Mouse (Mus musculus) sigmoid colon, adult 10 weeks (tissue): ENCODE measurements around the gene Tmem126a. TPM values are rescaled to one million over a fixed set of nuclear protein-coding genes. Genes with fewer than 3 reads are reported as not detected.

Experiments used
- polyA plus RNA-seq: library from polyadenylated mRNA; stranded (reverse); fragments of 350-450 nt; fragmentation: Illumina TruSeq; extraction: RNeasy Lipid Tissue Mini Kit (QIAGEN cat#74804); gene quantifications from one replicate; pipeline ENCODE4 v1.2.3, GENCODE M21; 2014; ENCODE audit warnings: low read depth, low replicate concordance

The Tmem126a gene
- 150 TPM for polyA plus RNA-seq

DNA sequence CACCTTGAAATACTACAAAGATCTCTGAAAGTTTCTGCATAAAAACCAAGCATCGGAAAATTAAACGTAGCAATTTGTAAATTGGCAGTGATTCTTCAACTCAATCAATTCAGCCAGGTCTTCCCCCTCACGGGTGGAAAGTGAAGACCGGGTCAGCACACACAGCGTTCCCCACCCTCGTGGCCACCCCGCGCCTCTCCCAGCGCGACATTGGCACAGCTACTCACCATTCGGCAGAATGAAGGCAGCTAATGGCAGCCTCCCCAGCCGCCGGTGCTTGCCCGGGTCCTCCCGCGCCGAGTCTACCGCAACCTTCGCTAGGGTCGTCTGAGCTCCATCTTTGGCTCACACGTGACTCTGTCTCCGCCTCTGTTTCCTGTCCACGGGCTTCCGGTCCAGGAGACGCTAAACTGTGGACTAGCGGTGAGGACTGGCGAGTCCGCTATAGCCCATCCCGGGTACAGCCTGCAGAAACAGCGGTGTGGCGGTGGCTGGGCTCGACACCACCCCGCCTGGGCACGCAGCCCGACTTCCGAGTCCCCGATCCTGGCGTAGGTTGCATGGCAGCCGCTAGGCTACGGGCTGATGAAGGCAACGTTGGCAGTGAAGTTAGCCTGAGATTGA is at the start of gene Tmem126a:
Tmem126a (minus strand) TSS at position 385 of the 624 bp plus-strand sequence.

GRCm38 (mm10) chr7:90476313-90477245 is 19.6 kb upstream of the Tmem126a start, which contains the start of gene Dlg2:
Gene Dlg2, plus strand, starts transcription at chr7:90476672.

GRCm38 (mm10) chr7:90475793-90476312 is 18.8 kb upstream of the Tmem126a start, which contains the start of gene Tmem126b:
Gene Tmem126b, minus strand, starts transcription at chr7:90476001.

GRCm38 (mm10) chr7:90442518-90443080 is 14.4 kb downstream of the Tmem126a start, which contains the start of gene Crebzf:
Gene Crebzf, plus strand, starts transcription at chr7:90442729.

DNA sequence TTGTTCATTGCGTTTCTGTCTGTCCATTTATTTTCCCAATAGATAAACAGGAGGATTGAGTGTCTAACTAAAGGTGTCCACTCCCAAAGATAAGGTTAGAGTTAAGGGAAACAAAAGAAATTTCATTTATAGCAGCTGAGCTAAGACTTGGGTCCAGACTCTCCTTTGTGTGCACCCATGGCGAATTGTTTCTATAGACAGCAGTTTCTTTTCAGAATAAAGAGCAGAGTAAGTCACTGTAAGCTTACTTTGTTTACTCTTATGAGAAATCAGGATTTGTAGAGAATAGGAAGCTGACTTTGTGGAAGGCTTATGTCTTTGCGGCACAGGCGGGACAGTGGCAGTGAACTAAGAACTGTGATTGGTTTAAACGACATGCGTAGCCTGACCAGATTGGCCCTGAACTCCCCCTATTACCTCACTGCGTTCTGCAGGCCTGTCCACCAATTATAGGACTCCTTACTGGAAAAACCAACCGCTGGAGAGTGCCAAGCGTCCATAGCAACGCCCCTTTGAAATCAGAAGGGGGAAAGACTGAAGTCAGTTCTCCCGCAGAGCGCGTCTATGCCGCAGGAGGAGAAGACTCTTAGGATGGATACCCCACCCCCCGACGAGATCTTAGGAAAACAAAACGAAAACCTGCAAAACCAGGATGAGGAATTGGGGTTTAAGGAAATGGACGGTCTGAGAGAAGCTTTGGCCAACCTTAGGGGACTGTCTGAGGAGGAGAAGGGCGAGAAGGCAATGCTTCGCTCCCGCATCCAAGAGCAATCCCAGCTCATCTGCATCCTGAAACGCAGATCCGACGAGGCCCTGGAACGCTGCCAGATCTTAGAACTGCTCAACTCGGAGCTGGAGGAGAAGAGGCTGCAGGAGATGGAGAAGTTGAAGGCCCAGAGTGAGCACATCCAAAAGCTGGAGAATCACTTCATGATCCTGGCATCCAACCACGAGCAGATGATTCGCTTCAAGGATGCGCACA is 30.7 kb downstream of the Tmem126a start, which contains the start of gene Ccdc89:
Ccdc89 (plus strand) TSS at position 558 of the 982 bp plus-strand sequence.

Other genes starting within 250 kb of the Tmem126a start
- gene Ccdc83, start 191.5 kb downstream of the Tmem126a start, polyA plus RNA-seq: not detected
- gene Sytl2, start 155.0 kb downstream of the Tmem126a start, polyA plus RNA-seq: 156 TPM
- gene Ccdc89, start 30.7 kb downstream of the Tmem126a start, polyA plus RNA-seq: 1.4 TPM
- gene Crebzf, start 14.5 kb downstream of the Tmem126a start, polyA plus RNA-seq: 232 TPM
- 52.8 TPM for gene Tmem126b, start 18.8 kb upstream of the Tmem126a start, polyA plus RNA-seq
- 6.9 TPM for gene Dlg2, start 19.4 kb upstream of the Tmem126a start, polyA plus RNA-seq